Mouse (Mus musculus) thymus, adult 2 months (tissue): ENCODE results near the gene Ccdc71l. TPM values are rescaled to one million over a fixed set of nuclear protein-coding genes. Genes with fewer than 3 reads are reported as not detected.

Source experiments
- DNase-seq: peaks from one replicate; pipeline ENCODE4 v3.0.0; 2021
- H3K27ac ChIP-seq: fragments of 200-500 bp; 2 replicates; pipeline ENCODE4 v1.5.1; 2012; ENCODE audit warnings: low read length, control low read depth; ENCODE audit not compliant: control insufficient read depth, insufficient read depth
- H3K27me3 ChIP-seq: fragments of 200-500 bp; 2 replicates; pipeline ENCODE4 v1.6.1; 2012; ENCODE audit warnings: mild to moderate bottlenecking, low read length, moderate library complexity, mixed read lengths; ENCODE audit not compliant: control insufficient read depth, insufficient read depth
- H3K36me3 ChIP-seq: fragments of 200-500 bp; 2 replicates; pipeline ENCODE4 v1.6.1; 2012; ENCODE audit warnings: mild to moderate bottlenecking, low read length, moderate library complexity; ENCODE audit not compliant: control insufficient read depth, insufficient read depth
- H3K4me1 ChIP-seq: fragments of 200-500 bp; replicated peaks from 2 replicates; pipeline ENCODE4 v1.6.1; 2012; ENCODE audit warnings: low read length; ENCODE audit not compliant: control insufficient read depth, insufficient read depth
- H3K4me3 ChIP-seq: fragments of 200-500 bp; 2 replicates; pipeline ENCODE4 v1.5.1; 2012; ENCODE audit warnings: mild to moderate bottlenecking, low read length, control low read depth, moderate library complexity; ENCODE audit not compliant: control insufficient read depth, insufficient read depth
- CTCF ChIP-seq: fragments of 200-500 bp; IDR thresholded peaks from 2 replicates; pipeline ENCODE4 v1.5.1; 2012; ENCODE audit warnings: mild to moderate bottlenecking, control low read depth, low read length, moderate library complexity, borderline replicate concordance; ENCODE audit not compliant: control insufficient read depth, poor library complexity, insufficient read depth; ENCODE audit errors: extremely low read depth
- POLR2A ChIP-seq: fragments of 200-500 bp; IDR thresholded peaks from 2 replicates; pipeline ENCODE4 v1.6.1; 2012; ENCODE audit warnings: mild to moderate bottlenecking, low read length, control low read depth, moderate library complexity; ENCODE audit not compliant: control insufficient read depth, poor library complexity, insufficient read depth; ENCODE audit errors: extremely low read depth
- WGBS: fragments of 180-500 bp; shearing (Covaris S2); methylation state at CpG from one replicate; pipeline ENCODE4 v1.1.7; 2018; 5-methylcytosine and 5-hydroxymethylcytosine counted together
- polyA plus RNA-seq: library from polyadenylated mRNA; depleted of rRNA; stranded (reverse); fragments of >200 nt; gene quantifications from 2 replicates; pipeline ENCODE4 v1.2.3, GENCODE M21; 2012; rRNA removed

The Ccdc71l gene
- polyA plus RNA-seq: 21.3 and 33.6 TPM in 2 replicates

DNA sequence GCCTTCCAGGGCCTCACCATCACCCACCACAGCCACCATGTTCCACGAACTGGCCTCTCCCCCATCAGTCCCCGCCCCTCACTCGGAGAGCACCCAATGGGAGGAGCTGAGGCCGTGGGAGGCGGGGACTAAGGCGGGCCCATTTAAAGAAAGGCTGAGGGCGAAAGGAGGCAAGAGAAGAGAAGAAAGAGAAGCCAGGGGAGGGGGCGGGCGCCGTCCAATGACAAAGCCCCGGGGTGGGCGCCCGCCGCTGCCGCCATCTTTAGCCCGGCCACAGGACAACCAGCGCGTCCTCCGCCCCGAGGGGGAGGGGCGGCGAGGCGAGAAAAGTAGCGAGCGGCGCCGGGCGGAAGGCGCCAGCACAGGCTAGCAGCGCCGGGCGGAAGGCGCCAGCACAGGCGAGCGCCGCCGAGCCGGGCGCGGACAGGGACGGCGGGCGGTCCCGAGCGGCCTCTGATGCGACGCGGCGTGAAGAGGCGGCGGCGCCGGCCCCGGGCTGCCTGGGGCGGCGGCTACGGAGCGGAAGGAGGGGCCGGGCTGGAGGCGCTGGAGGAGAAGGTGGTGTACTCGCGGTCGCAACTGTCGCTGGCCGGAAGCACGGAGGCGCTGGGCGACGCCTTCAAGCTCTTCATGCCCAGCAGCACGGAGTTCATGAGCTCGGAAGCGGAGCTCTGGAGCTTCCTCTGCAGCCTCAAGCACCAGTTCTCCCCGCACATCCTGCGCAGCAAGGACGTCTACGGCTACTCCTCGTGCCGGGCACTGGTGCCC, at the start of gene Ccdc71l:
Ccdc71l (plus strand) TSS at position 177 of the 768 bp plus-strand sequence.
- no peaks in the 10 kb centered on the region for H3K27me3 ChIP-seq
- TF ChIP-seq POLR2A (peak; percentile 88), CTCF (no peak; the same call in 1 of the 2 replicates)
- H3K27ac ChIP-seq: peak within 1 kb of the TSS; percentile 53
- peak within 1 kb of the TSS; percentile 89 for H3K4me3 ChIP-seq
- peaks cover 5% of the 10 kb centered on the region for H3K4me1 ChIP-seq
- under 1% methylated on average over 77 of the region's 78 CpGs for WGBS
- H3K36me3 ChIP-seq: no peaks in the 10 kb centered on the region
- DNase-seq: peak; percentile 86

- Histone ChIP-seq H3K27me3 (no peaks in the 10 kb centered on the region), H3K4me3 (no peak overlapping the region), H3K4me1 (no peaks in the 10 kb centered on the region), H3K36me3 (no peaks in the 10 kb centered on the region), H3K27ac (no peak overlapping the region)
- no peak for DNase-seq
- TF ChIP-seq CTCF (no peak), POLR2A (no peak)
- WGBS: 90% methylated on average over 1 of the region's 1 CpGs
These were observed 39.4 kb upstream of the Ccdc71l start for GRCm38 (mm10) chr12:32339078-32339477.

- TF ChIP-seq POLR2A (no peak), CTCF (no peak)
- H3K27ac ChIP-seq: no peak overlapping the region
- WGBS: 91% methylated on average over 1 of the region's 1 CpGs
- no peaks in the 10 kb centered on the region for H3K36me3 ChIP-seq
- H3K27me3 ChIP-seq: no peaks in the 10 kb centered on the region
- H3K4me3 ChIP-seq: no peak overlapping the region
- no peak for DNase-seq
- H3K4me1 ChIP-seq: no peaks in the 10 kb centered on the region
These were observed 35.0 kb upstream of the Ccdc71l start for GRCm38 (mm10) chr12:32343487-32343886.

GRCm38 (mm10) chr12:32346121-32346520, 32.4 kb upstream of the Ccdc71l start:
- DNase-seq: no peak
- Histone ChIP-seq H3K36me3 (no peaks in the 10 kb centered on the region), H3K27ac (no peak overlapping the region), H3K4me1 (no peaks in the 10 kb centered on the region), H3K4me3 (no peak overlapping the region), H3K27me3 (no peaks in the 10 kb centered on the region)
- TF ChIP-seq CTCF (no peak), POLR2A (no peak)
- 97% methylated on average over 4 of the region's 4 CpGs for WGBS

GRCm38 (mm10) chr12:32348493-32348892, 30.0 kb upstream of the Ccdc71l start:
- Histone ChIP-seq H3K4me3 (no peak overlapping the region), H3K36me3 (no peaks in the 10 kb centered on the region), H3K27me3 (no peaks in the 10 kb centered on the region), H3K4me1 (no peaks in the 10 kb centered on the region), H3K27ac (no peak overlapping the region)
- no peak for TF ChIP-seq CTCF
- no peak for TF ChIP-seq POLR2A
- WGBS: 89% methylated on average over 3 of the region's 3 CpGs
- DNase-seq: no peak

DNA sequence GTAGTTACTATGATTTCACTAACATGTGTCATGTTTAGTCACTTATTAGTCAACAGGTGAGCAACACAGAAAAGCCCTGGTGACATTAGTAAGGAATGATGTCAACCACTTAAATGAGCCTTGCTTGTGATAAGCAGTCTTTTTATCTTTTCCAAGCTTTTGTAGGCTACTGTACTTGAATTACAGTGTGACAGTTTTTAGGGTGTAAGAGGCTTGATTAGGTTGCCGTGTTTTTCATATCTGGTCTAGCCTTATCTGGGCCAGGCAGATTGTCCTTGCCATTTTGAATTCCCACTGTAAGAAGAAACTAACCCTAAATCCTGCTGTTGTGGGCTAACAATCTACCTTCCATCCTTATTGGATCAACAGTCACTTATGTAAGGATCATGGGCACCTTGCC, 26.6 kb upstream of the Ccdc71l start:
- Histone ChIP-seq H3K4me1 (no peaks in the 10 kb centered on the region), H3K27me3 (no peaks in the 10 kb centered on the region), H3K36me3 (no peaks in the 10 kb centered on the region), H3K27ac (no peak overlapping the region), H3K4me3 (no peak overlapping the region)
- no peak for DNase-seq
- TF ChIP-seq POLR2A: no peak
- TF ChIP-seq CTCF: no peak
- 97% methylated on average over 1 of the region's 1 CpGs for WGBS
